Mouse (Mus musculus): ENCODE measurements around the gene Runx3.

- TF ChIP-seq CTCF (IDR thresholded peaks at IDR 0.05; ENCODE audit: control insufficient read depth, insufficient read depth, insufficient replicate concordance, low read depth, low read length) (no peak), POLR2A (IDR thresholded peaks at IDR 0.05; ENCODE audit: control insufficient read depth, low read depth, low read length) (no peak)
Measured at GRCm38 (mm10) chr4:135123721-135124120, 3.3 kb downstream of the Runx3 start.

Measured in testis, adult 2 months (tissue).